Mouse (Mus musculus): Measurements from ENCODE around the gene Map1lc3a. TPM values are rescaled to one million over a fixed set of nuclear protein-coding genes. Genes with fewer than 3 reads are reported as not detected.

Gene Map1lc3a
- total RNA-seq, 1 experiment from 2014 or later: 895 TPM

GRCm38 (mm10) chr2:155285744-155286143, 9.6 kb downstream of the Map1lc3a start:
- no peak for DNase-seq

GRCm38 (mm10) chr2:155287456-155288250, 11.6 kb downstream of the Map1lc3a start:
- no peak for DNase-seq

GRCm38 (mm10) chr2:155290066-155290465, 14.0 kb downstream of the Map1lc3a start:
- no peak for DNase-seq

- peak; percentile 58 for DNase-seq
Observed at GRCm38 (mm10) chr2:155293382-155293781, 17.3 kb downstream of the Map1lc3a start.

GRCm38 (mm10) chr2:155293946-155294345, 17.8 kb downstream of the Map1lc3a start:
- peak; percentile 48 for DNase-seq

GRCm38 (mm10) chr2:155295453-155295852, 19.4 kb downstream of the Map1lc3a start:
- DNase-seq: no peak

GRCm38 (mm10) chr2:155299563-155299962, 23.5 kb downstream of the Map1lc3a start:
- no peak for DNase-seq

GRCm38 (mm10) chr2:155308936-155309592, 33.0 kb downstream of the Map1lc3a start:
- peak; percentile 44 for DNase-seq

- DNase-seq: no peak
Observed at GRCm38 (mm10) chr2:155313671-155314070, 37.6 kb downstream of the Map1lc3a start.

- no peak for DNase-seq
Observed at GRCm38 (mm10) chr2:155318618-155319017, 42.5 kb downstream of the Map1lc3a start.

GRCm38 (mm10) chr2:155320596-155320995, 44.5 kb downstream of the Map1lc3a start:
- DNase-seq: peak; percentile 48

- DNase-seq: no peak
Observed at GRCm38 (mm10) chr2:155326001-155326400, 49.9 kb downstream of the Map1lc3a start.

Other genes starting within 250 kb of the Map1lc3a start
- 42.0 and 52.2 TPM in 2 replicates for gene Ahcy, start 201.8 kb upstream of the Map1lc3a start, total RNA-seq (2021)
- gene Itch, start 142.8 kb upstream of the Map1lc3a start, total RNA-seq (2021): 49.8 and 53.0 TPM in 2 replicates
- gene Dynlrb1, start 39.8 kb upstream of the Map1lc3a start, total RNA-seq (2021): 391 and 422 TPM in 2 replicates
- 40.9 and 46.2 TPM in 2 replicates for gene Pigu, start 81.1 kb downstream of the Map1lc3a start, total RNA-seq (2021)
- 322 and 410 TPM in 2 replicates for gene Trp53inp2, start 104.8 kb downstream of the Map1lc3a start, total RNA-seq (2021)
- gene Ncoa6, start 197.6 kb downstream of the Map1lc3a start, total RNA-seq (2021): 58.2 and 58.4 TPM in 2 replicates
- gene Acss2, start 241.7 kb downstream of the Map1lc3a start, total RNA-seq (2021): 89.3 and 102 TPM in 2 replicates
- gene Ggt7, start 241.9 kb downstream of the Map1lc3a start, total RNA-seq (2021): 2.3 and 5.3 TPM in 2 replicates

Measured in adrenal gland, postnatal 25 days (tissue).